Mouse (Mus musculus) natural killer cell, adult 2 months (primary cell): ENCODE results near the gene Neurl4.
A peak's percentile ranks its signal among the peaks of the same experiment; 100 is the strongest.
"Not testable (repeated sequence)": the region's sequence is repeated elsewhere in the genome, so short reads cannot be mapped to it uniquely, and the experiment has no call there.

ENCODE experiments used
- DNase-seq, 2 experiments: peaks; one replicate each; pipeline ENCODE4 v3.0.0; 2022; ENCODE audit warnings: low spot score in 2 of 2

The Neurl4 gene

DNA sequence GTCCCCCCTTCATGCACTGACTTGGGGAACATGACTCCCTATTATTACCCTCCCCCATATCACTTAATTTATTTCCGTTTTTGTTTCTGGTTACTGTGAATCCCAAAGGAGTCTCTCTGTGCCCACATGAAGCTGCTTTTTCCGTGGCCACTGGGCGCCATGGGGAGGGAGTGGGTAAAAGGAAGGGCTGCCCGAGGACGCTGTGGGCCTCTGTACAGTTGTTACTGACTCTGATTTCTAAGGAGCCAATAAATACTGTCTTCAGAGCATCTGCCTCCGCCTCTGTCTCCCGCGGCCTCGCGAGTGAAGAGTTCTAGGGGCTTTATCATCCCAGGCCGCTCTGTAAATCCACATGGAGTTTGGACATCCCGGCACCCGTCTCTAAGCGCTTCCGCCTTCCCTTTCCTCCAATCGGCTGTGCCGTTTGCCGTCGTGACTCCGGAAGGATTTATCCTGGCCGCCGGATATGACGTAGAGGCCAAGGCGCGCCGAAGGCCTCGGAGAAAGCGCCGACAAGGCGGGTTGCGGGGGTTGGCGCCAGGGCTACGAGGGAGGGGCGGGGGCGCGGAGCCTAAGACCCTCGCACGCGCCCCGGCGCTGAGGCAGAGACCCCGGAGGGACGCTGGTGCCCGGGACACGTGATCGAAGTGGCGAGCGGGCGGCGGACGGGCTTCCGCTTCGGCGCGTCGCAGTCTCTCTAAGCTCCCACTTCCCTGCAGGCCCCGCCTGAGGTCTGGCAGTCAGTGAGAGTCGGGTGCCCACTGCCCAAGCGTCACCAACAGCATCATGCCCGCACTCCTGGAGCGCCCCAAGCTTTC is 12.9 kb downstream of the Neurl4 start, which contains the start of gene Gps2:
Gene Gps2, plus strand, starts transcription at position 335 of the 818 bp plus-strand sequence.
- peak; percentile 85 to 88 for DNase-seq

DNA sequence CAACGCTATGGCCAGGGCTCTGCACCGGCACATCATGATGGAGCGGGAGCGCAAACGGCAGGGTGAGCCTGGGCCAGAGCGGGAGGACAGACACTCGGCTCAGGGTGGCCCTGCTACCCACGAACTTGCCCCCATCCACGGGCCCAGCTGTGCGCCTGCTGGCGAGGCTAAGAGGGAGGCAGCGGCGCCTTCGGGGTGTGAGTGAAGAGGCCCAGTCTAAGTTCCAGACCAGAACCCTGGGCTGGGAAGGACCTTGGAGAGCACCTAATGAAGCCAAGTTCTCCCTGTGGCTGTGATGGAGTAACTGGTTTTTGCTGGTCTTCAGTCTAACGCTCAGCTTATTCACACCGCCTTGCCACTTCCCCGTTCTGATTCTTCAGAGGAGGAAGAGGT is 13.5 kb downstream of the Neurl4 start:
- no peak for DNase-seq

DNA sequence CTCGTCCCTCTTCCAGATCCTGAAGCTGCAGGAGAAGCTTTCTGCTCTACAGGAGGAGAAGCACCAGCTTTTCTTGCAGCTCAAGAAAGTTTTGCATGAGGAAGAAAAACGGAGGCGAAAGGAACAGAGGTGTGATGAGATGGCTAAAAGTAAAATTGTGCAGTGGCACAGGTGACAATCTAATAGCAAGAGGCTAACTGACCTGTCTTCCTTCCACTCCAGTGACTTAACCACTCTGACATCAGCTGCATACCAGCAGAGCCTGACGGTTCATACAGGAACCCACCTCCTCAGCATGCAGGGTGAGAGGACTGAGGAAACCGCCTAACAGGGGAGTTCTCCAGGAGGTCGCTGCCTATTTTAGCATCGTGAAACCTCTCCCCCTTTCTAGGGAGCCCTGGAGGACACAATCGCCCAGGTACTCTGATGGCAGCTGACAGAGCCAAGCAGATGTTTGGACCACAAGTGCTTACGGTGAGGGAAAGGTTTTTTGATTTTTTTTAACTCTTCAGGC is 14.1 kb downstream of the Neurl4 start:
- DNase-seq, result no peak

DNA sequence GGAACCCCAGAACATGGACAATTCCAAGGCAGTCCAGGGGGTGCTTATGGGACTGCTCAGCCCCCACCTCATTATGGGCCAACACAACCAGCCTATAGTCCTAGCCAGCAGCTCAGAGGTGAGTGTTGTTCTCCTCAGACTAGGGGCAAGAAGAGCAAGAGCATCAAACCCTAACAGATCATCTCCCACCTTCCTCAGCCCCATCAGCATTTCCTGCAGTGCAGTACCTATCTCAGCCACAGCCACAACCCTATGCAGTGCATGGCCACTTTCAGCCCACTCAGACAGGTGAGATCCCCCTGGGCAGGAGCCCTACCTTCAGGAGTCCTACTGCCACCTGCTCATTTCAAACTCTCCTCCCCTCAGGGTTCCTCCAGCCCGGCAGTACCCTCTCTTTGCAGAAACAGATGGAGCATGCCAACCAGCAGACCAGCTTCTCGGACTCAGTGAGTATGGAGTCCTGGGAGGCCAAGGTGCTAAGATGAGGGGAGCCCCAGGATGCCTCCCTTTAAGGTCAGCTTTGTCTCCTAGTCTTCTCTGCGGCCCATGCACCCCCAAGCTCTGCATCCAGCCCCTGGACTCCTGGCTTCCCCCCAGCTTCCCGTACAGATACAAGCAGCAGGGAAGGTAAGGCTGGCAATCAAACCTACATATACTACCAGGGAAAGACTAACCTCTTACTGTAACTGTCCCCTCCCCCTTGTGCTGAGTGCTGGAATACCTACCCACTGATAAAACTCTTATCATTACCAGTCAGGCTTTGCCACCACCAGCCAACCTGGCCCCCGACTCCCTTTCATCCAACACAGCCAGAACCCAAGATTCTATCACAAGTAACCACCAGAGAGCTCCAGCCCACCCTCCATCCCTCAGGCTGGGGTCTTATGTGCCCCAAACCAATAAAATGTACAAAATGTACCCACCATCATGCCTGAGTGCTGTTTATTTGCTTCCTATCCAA is 15.1 kb downstream of the Neurl4 start:
- no peak for DNase-seq

DNA sequence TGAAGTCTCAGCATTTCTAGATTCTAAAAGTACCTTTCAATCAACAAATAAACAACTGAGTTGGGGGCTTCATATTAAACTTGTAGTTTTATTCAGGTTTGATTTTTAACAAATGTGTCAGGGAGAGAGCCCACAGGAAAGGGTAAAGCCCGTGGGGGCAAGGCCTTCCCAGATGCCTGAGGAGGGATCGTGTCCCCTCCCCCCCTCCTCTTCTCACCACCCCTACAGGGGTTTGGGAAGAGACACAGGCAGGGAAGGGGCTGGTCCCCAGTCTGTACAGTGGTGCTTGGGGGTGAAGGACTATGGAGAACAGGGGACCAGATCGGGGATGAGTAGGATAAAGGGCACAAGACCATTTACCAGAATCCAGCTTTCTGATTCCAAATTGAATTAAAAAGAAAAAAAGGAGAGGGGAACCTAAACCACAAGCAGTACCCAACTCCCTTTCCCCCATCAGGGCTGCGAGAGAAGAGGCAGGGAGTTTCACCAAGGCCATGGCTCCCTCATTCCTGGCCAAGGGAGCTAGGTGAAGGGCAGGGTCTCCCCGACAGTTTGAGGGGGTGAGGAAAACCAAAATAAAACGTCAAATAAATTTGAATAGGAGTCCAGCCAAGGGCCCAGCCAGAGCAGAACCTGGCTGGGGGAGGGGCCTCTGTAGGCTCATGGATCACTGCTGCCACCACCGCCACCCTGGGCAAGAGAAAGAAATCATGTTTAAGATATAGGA is 15.9 kb downstream of the Neurl4 start:
- not testable (repeated sequence) for DNase-seq

DNA sequence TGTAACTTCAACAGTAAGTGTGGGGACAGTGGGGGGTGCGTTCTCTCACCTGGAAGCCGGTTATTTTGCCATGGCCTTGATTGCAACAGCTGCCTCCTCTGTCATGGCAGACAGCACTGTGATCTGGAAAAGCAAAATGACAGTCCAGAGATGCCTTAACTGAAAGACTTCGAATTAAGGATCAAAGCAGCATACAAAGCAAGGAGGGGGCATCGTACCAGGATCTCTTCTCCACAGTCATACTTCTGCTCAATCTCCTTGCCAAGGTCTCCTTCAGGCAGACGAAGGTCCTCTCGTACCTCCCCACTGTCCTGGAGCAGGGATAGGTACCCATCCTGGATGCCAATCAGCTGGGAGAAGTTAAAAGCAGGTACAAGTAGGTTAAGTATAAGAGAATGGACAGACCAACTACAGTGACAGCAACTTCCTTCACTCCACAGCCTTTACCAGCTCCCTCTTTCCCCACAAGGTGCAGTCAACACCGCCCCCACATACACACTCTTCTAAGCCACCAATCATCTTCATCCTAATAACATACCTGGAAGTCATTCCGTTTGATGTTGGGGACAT is 16.6 kb downstream of the Neurl4 start:
- DNase-seq, result no peak

DNA sequence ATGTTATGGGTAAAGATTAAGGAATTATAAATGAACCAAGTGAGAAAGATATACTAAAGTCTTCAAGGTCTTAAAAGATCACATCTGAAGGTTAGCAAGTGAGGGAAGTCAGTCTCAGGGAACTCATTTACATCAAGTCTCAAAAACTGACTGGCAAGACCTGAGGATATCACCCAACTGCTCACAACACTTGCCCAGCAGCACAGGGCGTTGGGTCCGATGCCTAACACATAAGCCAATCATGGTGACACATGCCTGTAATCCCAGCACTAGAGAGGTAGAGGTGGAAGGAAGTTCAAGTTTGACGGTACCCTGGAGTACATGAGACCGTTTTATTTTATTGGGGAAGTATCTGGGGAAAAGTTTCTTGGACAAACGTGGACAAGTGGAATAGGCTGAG is 17.2 kb downstream of the Neurl4 start:
- no peak for DNase-seq

DNA sequence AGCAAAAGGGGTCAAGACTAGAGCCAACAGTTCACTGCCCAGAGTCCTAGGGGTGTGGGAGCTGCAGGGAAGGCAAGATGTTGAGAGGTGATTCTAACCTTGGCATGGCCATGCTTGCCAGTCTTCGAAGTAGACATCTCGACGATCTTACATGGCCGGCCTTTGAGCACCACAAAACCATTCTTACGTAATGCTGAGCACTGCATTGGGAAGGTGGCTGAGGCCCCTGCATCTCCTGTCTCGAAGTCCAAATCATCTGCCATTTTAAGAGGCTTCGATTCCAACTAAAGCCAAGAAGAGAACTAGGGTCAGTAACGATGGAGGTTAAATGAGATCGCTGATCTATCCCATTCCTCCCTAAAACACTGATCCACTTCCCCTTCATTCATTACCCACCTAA is 18.2 kb downstream of the Neurl4 start:
- no peak for DNase-seq

DNA sequence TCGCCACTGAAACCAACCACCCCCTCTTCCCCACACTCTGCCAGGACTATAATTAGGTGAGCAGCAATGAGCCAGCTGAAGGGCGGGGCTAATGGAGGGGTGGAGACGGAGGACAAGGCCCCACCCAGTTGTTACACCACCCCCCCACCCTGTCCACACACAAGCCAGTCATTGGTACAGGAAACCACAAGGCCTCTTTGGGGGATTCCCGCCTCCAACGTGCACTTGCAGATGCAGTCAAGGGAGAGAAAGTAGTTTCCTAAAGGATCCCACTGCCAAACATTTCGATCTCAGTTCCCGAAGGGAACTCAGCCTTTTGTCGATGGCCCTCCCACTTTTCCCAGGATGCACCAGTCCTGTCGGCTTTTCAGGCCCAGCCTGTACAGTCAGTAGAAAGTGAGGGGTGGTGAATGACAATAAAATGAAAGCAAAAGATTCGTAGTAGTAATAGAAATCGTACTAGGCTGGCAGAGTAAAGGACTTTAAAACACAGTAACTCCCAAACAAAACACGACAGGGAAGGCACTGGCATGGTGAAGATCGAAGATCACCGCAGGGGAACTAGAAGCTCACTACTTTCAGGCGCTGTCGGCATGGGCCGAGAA is 18.9 kb downstream of the Neurl4 start:
- DNase-seq, result peak; percentile 87 to 88

DNA sequence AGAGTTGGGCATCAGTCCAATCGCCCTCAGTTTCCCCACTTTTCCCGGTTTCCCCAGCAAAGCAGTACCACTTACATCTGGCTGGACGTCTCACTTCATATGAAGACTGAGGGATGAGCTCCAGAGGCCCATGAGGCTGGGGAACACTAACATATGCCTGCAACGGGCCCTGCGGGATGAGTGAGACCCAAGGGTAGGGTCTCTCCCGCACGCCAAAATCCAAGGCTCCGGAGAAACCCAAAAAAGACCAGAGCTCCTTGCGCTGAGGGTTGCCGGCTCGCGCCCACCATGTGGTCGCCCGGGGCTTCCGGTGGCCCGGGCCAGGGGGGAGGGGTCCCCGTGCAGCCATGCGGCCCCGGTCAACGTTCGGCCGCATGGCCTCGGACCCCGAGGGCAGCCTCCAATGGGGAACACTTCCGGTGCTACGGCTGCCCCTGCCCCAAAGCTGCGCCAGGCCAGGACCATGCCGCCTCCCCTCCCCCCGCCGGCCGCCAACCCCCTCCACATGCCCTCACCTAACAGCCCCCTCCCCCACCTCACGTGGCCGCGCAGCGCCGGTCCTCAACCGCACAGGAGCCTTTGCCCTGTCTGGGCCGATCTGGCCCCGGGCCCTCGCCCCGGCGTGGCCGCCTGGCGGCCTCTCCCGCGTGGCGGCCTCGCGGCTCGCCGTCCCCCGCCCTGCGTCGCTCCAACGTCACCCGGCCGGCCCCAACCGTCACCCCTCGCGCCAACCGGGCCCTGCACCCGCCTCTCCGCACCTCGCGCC is 19.6 kb downstream of the Neurl4 start:
- no peak for DNase-seq

DNA sequence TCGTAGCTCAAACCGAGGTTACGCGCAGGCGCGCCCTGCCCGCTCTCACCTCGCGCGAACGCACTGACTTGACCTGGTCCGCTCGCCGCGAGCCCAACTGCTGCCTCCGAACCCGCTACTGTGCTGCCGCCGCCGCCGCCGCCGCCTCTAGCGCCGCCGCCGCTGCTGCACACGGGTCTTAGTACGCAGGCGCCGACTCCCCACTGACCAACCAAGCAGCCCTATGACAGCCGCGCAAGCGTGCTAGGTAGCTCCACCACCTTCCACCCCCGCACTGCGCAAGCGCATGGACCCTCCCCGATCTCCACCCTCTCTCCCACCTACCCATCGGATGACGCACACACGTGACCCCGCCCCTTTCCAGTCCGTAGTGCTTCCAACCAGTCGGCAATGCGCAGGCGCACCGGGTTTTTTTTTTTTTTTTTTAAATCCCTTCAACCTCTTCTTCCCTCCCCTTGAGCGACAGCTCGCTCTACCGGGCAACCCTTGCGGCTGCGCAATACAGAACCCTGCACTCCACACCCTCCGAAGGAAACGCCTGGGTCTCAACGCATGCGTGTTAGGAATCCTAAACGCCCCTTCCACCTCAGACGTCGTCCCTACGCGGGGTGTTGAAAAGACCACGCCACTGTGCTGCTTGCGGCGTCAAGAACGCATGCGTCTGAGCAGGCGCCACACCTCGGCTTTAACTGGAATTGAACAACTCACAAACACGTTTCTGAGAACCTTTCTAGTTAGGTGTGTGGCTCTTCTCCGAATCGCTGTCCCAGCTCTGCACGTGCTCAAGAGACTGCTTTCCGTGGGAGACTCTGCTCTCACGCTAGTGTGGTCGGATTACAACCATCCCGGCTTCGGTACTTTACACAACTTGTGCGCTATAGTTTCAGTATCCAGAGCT is 20.5 kb downstream of the Neurl4 start, which contains the start of gene Eif5a:
Gene Eif5a, minus strand, starts transcription at position 845 of the 898 bp plus-strand sequence.
- DNase-seq, result peak; percentile 100

DNA sequence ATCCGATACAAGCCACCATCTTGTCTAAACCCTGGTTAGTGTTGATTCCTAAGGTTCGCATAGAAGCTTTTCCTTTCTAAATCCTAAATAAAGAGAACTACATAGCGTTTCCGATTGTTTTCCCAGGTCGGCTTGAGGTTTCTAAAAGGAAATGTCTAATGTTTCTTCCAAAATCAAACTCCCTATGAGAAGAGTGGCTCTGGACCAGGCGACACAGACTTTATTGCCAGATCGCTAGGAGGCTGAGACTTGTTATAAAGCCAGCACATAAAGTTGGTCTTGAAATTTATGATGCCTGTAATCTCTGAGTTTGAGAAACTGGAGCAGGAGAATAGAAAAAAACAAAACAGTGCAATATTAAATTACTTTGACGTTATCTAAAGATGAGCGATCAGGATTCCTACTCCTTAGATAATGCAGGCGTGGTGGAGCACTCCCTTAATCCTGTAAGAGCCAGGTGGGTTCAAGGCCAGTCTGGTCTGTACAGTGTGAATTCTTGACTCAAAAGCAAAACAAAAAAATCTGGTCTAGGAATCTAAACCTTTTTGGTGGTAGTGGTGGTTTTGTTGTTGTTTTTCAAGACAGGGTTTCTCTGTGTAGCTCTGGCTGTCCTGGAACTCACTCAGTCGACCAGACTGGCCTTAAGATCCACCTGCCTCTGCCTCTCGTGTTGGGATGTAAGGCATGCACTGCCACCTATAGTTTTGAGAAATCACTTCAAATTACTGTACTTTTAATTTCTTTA is 21.3 kb downstream of the Neurl4 start:
- DNase-seq, result no peak

DNA sequence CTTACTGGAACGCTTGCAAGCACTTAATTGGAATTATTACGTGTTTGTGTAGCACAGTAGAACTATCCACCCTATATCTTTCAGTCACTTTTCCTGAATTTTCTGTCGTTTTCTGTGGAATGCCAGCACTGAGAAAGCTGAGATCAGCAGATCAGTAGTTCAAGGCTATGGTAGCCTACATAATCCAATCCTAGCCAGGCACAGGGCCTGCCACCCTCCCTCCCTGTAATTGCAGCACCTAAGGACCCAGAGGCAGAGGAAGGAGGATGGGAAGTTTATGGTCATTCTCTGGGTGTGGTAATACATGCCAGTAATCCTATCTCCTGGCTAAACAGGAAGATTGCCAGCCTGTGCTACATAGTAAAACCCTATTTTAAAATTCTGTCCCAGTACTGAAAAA is 21.9 kb downstream of the Neurl4 start:
- no peak for DNase-seq

DNA sequence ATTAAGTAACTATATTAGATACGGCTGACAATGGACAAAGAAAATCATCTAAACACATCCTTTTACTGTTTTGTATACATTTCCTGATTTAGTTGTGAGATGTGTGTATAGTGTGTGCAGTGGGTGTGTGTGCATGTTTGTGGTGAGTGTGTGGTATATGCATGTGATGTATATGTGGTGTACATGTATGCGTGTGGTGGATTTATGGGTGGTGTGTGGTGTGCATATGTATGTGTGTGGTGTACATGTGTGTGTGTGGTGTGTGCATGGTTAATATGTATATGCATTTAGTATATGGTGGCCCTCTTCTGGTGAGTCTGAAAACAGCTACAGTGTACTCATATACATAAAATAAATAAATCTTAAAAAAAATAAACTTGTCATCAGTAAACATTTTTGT is 26.6 kb downstream of the Neurl4 start:
- no peak for DNase-seq

DNA sequence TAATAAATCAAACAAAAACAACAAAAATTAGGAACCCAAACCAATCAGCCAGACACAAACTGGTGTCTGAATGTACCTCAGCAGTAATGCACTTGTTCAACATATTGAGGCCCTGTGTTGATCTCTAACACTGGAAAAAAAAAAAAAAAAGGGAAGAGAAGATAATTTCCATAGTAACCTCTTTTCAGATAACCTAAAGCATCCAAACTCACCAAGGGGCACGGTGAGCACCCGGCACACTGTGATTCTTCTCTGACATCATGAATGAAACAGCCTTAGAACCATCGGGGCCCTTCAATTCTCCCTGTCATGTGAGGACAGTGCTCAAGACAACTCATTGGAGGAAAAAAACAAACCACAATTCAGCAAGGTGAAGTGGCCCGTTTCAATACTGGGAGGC is 28.8 kb downstream of the Neurl4 start:
- DNase-seq, result no peak

DNA sequence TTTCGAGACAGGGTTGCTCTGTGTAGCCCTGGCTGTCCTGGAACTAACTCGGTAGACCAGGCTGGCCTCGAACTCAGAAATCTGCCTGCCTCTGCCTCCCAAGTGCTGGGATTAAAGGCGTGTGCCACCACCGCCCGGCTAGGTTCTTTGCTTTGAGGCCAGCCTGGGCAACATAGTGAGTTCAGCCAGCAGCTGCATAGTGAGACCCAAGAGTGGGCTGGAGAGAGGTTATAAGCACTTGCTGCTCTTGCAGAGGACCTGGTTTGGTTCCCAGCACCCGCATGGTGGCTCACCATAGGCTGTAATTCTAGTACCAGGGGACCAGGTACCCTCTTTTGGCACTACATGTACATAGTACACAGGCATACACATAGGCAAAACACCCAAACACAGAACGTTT is 29.3 kb downstream of the Neurl4 start:
- not testable (repeated sequence) for DNase-seq

DNA sequence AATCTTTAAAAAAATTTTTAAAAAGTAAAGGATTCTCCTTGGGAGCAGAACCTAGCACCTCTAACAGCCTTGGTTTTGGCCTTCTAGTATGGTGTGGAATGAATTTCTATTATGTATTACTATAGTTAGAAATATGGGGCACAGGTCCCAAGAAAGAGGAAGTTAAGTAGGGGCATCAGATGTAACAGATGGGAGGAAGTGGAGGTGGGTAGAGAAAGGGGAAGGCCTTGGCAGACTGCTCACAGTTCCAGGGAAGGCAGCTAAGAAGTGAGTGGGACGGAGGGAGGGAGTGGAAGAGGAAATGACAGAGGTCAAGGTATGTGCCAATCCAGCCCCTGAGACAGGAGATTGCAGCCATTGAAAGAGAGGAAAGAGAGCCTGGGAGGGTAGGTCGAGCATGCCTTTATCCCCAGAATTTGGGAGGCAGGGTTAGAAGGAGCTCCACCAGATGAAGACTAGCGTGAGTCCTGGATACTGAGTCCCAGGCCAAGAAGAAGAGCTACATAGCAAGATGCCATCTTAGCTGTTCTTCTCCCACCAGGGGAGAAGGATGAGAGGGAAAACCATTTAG is 30.2 kb downstream of the Neurl4 start:
- no peak for DNase-seq

DNA sequence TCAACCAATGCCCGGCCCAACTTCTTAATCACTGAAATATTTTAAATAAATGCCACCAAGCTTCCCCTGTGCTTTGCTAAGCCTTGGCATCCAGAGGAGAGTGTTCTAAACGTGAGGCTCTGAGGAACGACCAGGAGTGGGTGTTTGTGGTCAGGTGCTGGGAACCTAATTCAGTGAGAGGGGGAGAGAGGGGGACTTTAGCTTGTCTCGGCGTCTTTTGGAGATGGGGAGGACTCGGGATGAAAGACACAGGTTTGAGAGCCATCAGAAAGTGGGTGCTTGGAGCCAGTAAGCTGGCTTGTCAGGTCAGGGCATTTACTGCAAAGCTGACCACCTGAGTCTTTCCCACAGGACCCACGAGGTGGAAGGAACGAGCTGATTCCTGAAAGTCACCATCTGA is 30.9 kb downstream of the Neurl4 start:
- DNase-seq, result no peak
